Mouse (Mus musculus) telencephalon, adult 2 months (tissue): ENCODE results near the gene Ccdc9b.
A peak's percentile ranks its signal among the peaks of the same experiment; 100 is the strongest.

Source experiments
- DNase-seq: peaks from one replicate; pipeline ENCODE4 v3.0.0-alpha.2; 2011; ENCODE audit warnings: low read depth, low spot score

Ccdc9b gene

DNA sequence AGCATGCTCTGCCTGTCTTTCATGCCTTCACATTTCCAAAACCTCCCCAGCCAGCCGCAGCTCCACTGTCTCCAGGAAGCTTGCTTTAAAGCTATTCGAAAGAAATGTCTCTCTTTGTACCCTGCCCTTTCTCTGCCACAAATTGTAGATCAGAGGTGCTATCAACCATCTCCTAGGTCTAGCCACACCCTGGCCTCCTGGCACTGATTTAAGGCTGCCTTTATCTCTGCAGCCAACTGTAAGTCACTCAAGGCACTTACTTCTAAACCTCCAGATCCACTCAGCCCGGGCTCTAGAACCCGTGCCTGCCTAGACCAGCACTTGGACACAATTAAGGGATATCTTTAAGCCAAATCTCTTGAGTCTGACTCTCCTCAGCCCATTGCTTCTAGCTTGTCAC, 16.0 kb upstream of the Ccdc9b start:
- DNase-seq = no peak

DNA sequence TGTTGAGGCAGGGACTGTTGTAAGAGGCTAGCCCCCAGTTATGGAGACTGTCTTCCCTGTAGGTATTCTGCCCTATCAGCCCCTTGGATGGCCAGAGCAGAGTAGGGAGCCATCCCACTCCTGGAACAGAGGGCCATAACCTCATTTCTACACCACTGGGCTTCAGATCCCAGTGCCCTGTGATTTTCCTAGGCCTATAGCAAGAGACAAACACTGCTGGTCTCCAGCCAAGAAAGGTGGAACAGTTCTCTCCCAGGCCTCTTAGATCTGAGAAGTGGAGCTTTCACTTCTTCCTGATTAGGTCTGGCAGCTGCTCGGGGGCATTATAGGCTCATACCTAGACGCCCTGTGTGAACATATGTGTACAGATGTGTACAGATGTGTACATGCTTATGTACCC, 13.8 kb upstream of the Ccdc9b start:
- DNase-seq = no peak

DNA sequence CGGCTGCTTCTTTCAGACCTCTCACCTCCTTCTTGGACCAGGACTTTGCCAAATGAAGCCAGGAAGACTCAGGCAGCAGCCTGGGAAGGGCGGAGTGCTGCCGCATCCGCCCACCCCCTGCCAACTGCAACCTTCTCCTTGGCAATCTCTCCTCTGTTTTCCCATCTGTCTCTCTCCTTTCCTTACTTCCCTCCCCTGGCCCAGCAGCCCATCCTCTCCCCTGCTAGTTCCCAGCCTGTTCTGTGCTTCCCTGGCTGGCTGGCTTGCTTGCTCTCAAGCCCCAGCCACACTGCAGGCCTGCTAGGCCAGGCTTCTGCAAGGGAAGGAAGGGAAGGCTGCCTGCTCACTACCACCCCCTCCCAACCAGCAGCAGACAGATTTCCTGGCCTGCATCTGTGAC, 13.4 kb upstream of the Ccdc9b start:
- DNase-seq = peak; percentile 86

DNA sequence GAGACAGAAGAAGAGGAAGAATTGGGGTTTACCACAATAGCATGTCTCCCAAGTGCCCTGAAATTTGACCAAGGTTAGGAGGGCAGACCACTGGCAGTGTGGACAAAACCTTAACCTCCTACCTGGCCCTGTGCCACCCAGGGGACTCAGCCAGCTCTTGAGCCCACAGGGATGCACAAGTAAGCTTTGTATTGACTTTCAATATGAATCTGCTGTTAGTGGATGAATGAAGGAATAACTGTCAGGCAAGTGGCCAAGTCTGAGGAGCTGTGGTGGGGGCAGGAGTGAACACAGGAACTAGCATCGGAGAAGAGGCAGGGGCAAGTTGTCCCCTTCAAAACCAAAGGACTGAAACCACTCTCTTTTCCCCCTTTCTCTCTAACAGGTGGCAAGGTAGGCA, 12.9 kb upstream of the Ccdc9b start:
- DNase-seq = no peak

DNA sequence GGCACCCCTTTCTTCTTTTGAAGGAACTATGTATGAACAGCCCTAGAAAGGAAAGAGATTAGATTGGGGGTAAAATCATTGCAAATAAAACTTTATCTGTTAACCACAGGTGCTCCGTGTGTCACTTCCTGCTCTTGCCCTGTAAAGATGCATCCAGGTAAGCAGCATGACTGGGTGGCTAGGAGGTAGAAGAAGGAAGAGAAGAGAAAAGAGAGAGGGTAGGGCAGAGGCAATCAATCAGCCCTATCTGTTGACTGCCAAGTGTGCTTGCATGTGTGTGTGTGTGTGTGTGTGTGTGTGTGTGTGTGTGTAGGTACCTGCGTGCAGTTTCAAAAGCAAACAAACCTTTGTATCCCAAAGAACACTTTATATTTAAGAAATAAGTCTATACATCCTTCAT, 12.1 kb upstream of the Ccdc9b start:
- DNase-seq = no peak

DNA sequence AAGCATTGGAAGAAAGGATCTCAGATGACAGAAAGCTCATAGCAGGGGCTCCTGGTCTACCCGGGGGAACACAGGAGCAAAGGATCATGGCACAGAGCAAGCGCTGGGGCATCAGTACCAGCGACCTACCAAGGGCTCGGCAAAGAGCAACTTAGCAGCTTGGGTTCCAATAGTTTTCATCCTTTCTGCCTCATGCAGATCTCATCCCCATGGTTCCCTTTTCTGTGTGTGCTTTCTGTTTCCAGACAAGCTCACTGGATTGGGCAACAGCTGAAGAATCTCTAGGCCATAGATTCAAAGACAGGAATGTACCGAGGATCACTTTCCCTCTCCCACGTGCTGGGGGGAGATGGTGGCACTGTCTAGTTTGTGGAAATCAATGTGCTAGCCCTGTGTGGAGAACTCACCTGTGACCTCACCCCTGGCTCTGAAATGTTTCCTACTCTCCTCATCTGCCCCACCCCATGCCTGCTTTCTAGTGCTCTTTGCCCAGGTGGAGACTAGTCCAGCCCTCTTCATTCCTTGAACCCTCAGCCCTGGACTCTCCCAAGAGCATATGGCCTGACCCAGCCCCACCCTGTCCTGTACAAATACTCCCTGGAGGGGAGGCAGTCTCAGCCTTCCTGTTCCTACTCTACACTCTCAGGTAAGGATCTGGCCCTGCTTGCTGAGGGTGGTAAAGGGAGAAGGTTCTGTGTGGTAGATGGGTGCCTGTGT, 9.9 kb upstream of the Ccdc9b start, which contains the start of gene Phgr1:
TSS of gene Phgr1 (plus strand) at position 612 of the 717 bp plus-strand sequence.
- DNase-seq = no peak

DNA sequence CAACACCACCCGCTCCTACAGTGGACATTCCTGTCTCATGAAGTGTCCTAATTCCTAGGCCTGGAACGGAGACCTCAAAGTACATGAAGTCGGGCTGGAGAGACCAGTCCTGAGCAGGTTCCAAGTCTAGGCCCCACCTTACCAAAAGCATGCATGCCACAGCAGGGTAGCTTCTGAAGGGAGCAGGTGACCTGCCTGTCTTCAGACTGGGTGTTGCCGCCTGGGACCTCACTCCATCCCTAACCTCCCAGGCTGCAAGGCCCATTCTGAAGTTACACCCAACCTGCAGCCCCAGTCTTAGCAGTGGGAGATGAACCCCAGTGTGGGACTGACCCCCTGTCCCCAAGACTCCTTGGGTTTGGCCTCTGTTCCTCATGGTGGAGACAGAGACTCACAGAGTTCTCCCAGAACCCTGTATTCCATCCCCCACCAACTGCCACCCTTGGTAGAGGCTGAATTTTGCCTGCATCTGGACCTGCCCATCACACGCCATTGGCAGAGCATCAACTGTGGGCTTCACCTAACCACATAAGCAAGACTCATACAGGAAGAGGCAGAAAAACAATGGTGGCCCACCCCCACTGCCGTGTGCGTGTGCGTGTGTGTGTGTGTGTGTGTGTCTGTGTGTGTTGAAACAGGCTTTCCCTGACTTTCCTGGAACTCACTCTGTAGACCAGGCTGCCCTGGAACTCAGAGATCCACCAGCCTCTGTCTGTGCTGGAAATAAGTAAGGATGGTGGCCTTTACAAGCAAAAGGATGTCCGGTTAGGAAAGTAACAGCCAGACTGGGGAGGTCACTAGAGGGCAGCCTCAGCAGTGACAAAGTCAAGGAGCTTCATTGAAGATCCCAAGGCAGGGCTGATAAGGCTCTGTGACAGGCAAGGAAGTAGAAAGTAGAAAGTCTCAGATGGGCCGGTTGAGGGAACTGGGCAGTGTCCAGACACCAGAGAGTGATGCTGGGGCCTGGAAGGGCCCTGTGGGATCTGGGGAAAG, 3.9 kb upstream of the Ccdc9b start:
- DNase-seq = no peak

DNA sequence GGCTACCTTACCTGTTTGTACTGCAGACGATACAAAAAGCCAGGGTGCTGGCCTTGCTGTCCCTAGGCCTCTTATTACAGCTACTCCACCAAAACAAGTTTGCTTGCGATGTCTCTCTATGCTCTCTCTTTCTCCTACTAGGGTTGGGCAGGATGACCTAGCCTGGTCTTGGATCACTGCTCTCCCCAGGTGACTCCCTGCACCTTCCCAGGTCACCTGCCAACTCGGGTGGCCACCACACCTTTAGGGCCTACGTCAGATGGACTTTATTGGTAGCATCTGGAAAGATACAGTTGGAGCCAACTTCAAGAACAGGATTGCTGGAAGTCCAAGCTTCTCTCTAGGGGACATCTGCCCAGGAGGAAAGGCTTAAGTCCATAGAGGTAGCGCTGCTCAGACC, 2.4 kb upstream of the Ccdc9b start:
- no peak for DNase-seq

DNA sequence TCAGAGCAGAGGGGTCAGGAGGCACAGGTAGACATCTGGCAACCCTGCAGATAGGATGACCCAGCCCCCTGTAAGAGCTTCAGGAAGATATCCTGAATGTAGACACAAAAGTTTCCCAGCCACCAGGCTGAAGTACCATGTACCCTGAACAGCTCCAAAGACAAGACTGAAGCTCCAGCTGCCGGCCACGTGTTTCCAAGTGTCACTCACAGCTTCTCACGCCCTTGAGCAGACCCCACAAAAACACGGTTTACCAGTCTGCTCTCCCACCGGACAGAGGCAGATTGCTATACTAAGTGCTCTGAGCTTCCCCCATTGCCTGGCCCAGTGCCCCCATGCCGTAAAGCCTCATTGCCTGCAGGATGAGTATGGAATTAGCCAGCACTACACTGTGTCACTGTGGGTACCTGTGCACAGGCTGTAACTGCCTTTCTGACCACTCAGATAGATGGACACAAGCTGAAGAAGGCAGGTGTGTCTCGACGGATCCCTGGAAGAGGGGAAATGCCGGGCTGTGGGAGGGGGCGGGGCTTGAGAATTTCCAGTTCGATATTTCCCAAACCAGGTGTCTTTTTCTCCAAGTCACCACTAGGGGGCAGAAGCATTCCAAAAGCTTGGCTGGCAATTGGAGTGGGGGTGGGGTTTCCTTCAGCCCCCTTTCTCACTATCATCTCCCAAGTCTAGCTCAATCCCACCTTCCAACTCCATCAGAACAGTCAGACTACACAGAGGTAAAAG, 1.8 kb upstream of the Ccdc9b start:
- no peak for DNase-seq

DNA sequence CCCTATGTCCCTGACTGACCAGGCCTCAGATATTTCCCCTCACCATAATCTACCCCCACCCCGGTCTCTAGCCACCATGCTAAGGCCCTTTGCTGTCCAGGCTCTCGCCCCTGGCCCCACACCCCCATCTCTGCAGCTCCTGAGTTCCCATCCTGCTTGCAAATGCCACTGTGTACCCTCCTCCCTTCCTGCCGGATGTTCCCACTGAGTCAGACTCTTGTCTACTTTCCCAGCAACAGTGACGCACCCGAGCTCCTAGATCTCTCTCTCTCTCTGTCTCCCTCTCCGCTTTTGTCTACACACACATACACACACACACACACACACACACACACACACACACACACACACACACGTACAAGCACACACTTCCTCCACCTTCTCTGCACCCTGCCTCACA, 1.0 kb upstream of the Ccdc9b start:
- peak; percentile 78 for DNase-seq

DNA sequence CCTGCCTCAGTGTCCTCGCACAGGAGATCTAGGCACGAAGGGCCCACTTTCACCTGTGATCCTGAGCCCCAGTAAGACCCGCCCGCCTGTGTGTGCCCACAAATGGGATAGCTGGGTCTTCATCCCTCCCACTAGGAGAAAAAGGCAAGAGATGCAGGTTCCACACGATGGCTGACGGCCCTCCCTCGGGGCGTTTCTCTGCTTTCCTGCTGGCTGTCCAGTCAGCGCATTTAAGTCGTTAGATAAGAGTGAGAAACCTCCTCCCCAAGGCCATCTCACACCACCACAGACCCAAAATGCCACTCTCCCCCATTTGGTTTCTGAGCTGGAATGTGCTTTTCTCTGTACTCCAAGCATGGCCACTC, 305 bp upstream of the Ccdc9b start:
- DNase-seq = no peak

DNA sequence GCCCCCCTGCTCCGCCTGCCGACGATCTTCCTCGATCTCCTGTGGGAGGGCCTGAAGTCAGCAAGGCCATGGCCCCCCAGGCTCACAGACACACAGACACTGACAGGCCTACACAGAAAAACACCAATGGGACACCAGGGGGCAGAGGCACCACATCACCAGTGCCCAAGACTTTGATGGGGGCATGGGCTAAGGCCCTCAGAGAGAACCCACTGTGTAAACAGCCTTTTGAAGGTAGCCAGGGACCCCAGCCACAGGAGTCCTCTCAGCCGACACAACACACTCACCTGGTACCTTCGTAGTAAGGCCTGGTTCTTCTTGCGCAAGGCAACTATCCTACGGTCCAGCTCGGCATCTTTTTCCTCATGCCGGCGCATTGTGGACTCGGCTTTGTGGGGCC, 1.1 kb downstream of the Ccdc9b start:
- DNase-seq = no peak

DNA sequence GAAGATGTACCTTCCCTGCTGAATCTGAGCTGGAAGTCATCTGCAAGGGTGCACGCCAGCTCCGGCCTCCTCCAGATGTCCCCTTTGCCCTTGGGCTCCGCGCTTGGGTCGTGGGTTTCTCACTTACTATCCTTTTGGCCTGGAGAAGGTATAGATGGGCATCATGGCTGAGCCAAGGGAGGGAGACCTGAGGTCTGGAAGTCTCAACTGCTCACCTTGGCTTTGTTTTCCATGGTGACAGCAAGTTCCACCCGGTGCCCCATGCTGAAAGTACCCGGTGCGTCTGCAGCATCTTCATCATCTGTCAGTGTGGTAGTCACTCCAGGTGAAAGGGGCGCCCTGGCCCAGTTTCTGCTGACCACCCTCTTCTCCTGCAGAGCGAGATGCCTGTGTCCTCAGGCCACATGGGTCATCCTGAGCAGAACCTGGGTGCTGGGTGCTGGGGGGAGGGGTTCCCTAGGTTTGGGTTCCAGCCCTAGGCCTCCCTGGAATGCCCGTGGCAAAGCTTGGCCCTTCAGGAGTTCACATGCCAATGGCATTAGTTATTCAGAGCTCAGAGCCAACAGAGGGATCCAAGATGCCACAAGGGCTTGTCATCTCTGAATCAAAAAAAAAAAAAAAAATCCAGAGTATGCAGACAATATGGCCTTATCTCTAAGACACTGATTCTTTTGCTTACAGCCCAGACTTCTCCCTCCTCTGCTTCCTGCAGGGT, 2.0 kb downstream of the Ccdc9b start:
- no peak for DNase-seq

DNA sequence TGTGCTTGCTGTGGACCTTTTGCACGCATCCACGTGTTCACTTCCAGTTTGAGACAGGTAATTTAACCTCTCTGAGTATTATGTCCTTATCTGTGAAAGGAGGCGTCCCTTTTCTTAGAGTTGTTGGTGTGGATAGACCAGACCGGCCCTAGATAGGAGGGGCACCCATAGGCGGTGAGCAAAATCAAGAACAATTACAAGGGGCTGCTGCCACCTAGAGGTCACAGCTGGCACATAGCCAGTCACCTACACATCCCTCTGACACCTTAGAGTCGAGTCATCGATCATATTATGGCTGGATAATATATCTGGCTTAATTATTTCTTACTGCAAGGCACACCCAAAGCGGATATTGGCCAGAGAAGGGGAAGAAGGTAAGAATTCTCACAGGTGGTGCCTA, 2.6 kb downstream of the Ccdc9b start:
- DNase-seq = no peak

DNA sequence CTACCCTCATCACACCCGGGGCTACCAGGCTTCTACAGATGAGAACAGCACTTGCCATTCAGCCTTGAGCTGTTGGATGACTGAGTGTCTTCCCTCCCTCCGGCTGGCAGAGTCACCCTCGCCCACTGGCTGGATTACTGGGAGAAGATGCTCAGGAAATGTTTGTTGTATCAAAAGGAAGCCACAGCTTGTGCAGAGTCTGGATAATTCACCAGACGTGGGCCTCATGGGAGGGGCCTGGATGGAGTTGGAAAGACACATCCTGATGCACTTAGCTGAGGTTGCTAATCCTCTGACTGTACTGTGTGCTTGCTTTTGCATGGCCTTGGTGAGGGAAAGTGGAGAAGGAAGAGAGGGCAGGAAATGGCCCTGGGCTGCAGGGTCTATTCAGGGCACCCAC, 6.4 kb downstream of the Ccdc9b start:
- DNase-seq = no peak

DNA sequence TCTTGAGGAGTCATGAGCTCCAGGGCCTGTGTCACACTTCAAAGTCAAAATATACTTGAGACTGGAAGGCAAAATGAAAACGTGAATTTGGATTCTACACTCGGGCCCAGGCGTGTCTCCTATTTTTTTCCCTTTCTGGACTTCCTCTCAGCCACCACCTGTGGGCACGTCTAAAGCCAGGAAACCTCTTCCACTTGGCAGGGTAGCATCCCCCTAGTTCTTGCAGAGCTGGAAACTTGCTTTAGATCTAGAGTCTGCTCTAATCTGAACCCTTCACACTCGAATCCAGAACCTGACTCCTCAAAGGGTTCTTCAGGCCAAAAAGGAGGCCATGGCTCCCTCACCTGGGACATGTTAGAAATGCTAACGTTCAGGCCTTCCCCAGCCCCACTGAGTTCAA, 7.1 kb downstream of the Ccdc9b start:
- no peak for DNase-seq

DNA sequence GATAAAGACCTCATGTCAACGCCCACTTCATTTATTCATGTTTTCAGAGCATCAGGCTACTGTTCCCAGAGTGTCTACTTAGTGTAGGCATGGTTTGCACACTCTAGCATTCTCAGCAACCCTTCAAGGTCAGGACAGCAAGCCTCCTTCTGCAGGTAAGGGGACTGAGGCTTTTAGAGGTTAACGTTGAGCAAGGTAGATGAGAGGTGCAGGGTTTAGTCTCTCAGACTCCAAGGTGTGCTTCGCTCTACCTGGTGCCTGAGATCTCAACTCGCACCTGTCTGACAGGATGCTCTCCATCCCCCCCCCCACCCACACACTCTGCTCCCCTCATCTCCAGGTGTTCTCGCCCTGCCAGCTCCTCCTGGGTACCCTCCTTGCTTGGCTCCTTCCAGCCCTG, 8.3 kb downstream of the Ccdc9b start:
- no peak for DNase-seq

DNA sequence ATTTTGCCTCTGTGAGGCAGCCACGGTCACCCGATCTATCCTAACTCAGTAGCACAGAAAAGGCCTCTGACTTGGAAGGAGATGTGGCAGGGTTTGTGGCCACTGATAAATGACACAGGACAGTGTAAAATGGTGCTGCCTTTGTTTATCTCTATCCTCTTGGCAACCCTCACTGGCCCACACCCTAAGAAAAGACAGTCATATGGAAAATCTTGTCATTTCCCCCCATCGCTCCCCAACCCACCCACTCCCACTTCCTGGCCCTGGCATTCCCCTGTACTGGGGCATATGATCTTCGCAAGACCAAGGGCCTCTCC, 9.7 kb downstream of the Ccdc9b start:
- no peak for DNase-seq

DNA sequence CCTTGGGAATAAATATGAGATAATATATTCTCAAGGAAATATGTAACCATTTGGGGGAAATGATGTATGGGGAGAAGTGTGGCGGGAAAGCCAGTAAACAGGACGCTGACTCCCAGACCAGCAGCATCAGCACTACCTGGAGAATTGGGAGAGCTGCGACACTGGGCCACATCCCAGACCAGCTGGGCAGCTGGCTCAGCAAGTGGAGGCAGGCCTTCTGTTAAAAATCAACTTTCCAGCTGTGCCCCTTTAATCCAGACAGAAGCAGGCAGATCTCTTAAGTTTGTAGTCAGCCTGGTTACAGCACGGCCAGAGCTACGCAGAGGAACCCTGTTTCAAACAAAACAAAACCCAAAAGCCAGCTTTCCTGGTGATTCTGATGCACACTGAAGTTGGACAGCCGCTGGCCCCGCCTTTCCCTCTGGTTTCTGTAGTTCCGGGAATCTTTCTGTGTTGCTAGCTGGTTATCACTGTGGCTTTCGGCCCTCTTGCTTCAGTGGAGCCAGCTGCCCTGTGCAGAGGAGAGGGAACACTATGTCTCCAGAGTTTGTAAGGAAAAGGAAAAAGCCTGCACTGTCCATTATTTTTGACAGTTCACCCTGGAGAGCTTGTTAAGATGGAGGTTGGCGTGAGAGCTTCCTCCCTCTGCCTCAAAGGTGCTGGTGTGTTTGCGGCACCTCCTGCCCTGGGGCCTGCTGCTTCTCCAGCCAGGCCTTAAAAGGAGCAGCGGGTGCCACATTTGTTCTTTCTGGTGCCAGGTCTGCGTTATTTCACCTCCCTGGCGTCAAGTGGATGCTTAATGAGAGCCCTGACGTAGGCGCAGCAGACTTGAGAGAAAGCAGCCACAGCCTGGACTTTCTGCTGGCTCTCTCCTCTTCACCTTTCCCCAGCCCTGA, 10.3 kb downstream of the Ccdc9b start:
- DNase-seq = no peak

DNA sequence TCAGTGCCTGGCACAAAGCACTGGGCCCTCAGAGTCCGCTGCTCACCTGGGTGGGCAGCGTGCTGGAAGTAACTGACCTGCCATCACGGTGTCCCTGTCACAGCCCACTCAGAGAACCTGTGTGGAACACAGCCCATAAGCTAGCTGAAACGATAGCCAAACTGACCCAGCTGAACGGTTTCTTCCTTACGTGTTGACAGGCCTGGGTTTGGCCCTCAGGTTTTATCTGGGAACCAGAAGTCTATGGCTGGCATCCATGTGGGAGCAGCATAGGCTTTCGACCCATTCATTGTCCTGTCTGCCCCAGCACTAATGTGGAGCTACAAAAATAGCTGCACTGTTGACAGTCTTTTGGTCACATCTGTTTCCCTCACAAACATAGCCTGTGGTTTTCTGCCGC, 12.0 kb downstream of the Ccdc9b start:
- DNase-seq = no peak
